Mouse (Mus musculus) inflammation-experienced regulatory T-cells, adult 16 weeks (primary cell): ENCODE results near the gene Slc16a3. TPM values are rescaled to one million over a fixed set of nuclear protein-coding genes. Genes with fewer than 3 reads are reported as not detected.

Experiments used
- polyA plus RNA-seq: library from polyadenylated mRNA; unstranded; fragments of 100-300 nt; shearing (Covaris generic); gene quantifications from one replicate; pipeline ENCODE4 v1.2.1, GENCODE M21; 2017

Slc16a3 gene
- polyA plus RNA-seq = 18.6 TPM

GRCm38 (mm10) chr11:120948328-120948727 is at the start of gene Slc16a3:
Gene Slc16a3, plus strand, starts transcription at chr11:120948480.

GRCm38 (mm10) chr11:120932564-120933398 is 15.5 kb upstream of the Slc16a3 start, which contains the start of gene Ccdc57:
Gene Ccdc57, minus strand, starts transcription at chr11:120932872.

GRCm38 (mm10) chr11:120990951-120991526 is 42.8 kb downstream of the Slc16a3 start, which contains the start of gene Csnk1d:
Gene Csnk1d, minus strand, starts transcription at chr11:120991330.

Other genes starting within 250 kb of the Slc16a3 start
- gene Cenpx, start 234.7 kb upstream of the Slc16a3 start, polyA plus RNA-seq = 128 TPM
- gene Lrrc45, start 234.6 kb upstream of the Slc16a3 start, polyA plus RNA-seq = 84.9 TPM
- 0.27 TPM for gene Rac3, start 227.0 kb upstream of the Slc16a3 start, polyA plus RNA-seq
- 26.0 TPM for gene Dcxr, start 221.2 kb upstream of the Slc16a3 start, polyA plus RNA-seq
- not detected for gene Cbr2, start 216.4 kb upstream of the Slc16a3 start, polyA plus RNA-seq
- 34.4 TPM for gene Hmga1b, start 185.7 kb upstream of the Slc16a3 start, polyA plus RNA-seq
- gene Rfng, start 164.3 kb upstream of the Slc16a3 start, polyA plus RNA-seq = 3.2 TPM
- gene Gps1, start 164.2 kb upstream of the Slc16a3 start, polyA plus RNA-seq = 168 TPM
- gene Dus1l, start 152.1 kb upstream of the Slc16a3 start, polyA plus RNA-seq = 80.7 TPM
- gene Fasn, start 123.9 kb upstream of the Slc16a3 start, polyA plus RNA-seq = 54.9 TPM
- 0.98 TPM for gene Ccdc57, start 15.6 kb upstream of the Slc16a3 start, polyA plus RNA-seq
- gene Csnk1d, start 42.9 kb downstream of the Slc16a3 start, polyA plus RNA-seq = 143 TPM
- gene Cd7, start 90.9 kb downstream of the Slc16a3 start, polyA plus RNA-seq = 61.2 TPM
- gene Sectm1b, start 115.1 kb downstream of the Slc16a3 start, polyA plus RNA-seq = not detected
- gene Sectm1a, start 132.7 kb downstream of the Slc16a3 start, polyA plus RNA-seq = not detected
- gene Tex19.2, start 170.2 kb downstream of the Slc16a3 start, polyA plus RNA-seq = not detected
- gene Tex19.1, start 197.7 kb downstream of the Slc16a3 start, polyA plus RNA-seq = not detected
- gene Uts2r, start 211.8 kb downstream of the Slc16a3 start, polyA plus RNA-seq = not detected